Mouse (Mus musculus) lung, embryonic 14.5 days (tissue): ENCODE measurements around the gene Insl3. TPM values are rescaled to one million over a fixed set of nuclear protein-coding genes. Genes with fewer than 3 reads are reported as not detected.
"Not testable (repeated sequence)": the region's sequence is repeated elsewhere in the genome, so short reads cannot be mapped to it uniquely, and the experiment has no call there.

Experiments
- ATAC-seq: fragments of 200-750 bp; cut with Nextera tagmentation; 2 replicates; pipeline ENCODE4 v1.8.0; 2017; ENCODE audit warnings: mild to moderate bottlenecking, moderate TSS enrichment, moderate library complexity; ENCODE audit not compliant: insufficient read depth
- DNase-seq: peaks from one replicate; pipeline ENCODE4 v3.0.0-alpha.2; 2015
- H3K27ac ChIP-seq: fragments of 300-500 bp; sonication (generic); 2 replicates; pipeline ENCODE4 v1.5.1; 2014; ENCODE audit warnings: low read depth, mild to moderate bottlenecking, moderate library complexity
- H3K27me3 ChIP-seq: fragments of 300-500 bp; sonication (generic); 2 replicates; pipeline ENCODE4 v1.6.1; 2014; ENCODE audit warnings: low read length, control low read depth; ENCODE audit not compliant: insufficient read depth
- H3K36me3 ChIP-seq: fragments of 300-500 bp; sonication (generic); 2 replicates; pipeline ENCODE4 v1.6.1; 2014; ENCODE audit warnings: control low read depth; ENCODE audit not compliant: insufficient read depth
- H3K4me1 ChIP-seq: fragments of 300-500 bp; sonication (generic); 2 replicates; pipeline ENCODE4 v1.6.1; 2014; ENCODE audit warnings: antibody characterized with exemption, control low read depth; ENCODE audit not compliant: insufficient read depth
- H3K4me2 ChIP-seq: fragments of 300-500 bp; sonication (generic); 2 replicates; pipeline ENCODE4 v1.6.1; 2014; ENCODE audit warnings: mild to moderate bottlenecking
- H3K4me3 ChIP-seq: fragments of 300-500 bp; sonication (generic); 2 replicates; pipeline ENCODE4 v1.5.1; 2014; ENCODE audit warnings: low read depth, low read length
- H3K9ac ChIP-seq: fragments of 300-500 bp; sonication (generic); 2 replicates; pipeline ENCODE4 v1.6.1; 2014
- H3K9me3 ChIP-seq: fragments of 300-500 bp; sonication (generic); 2 replicates; pipeline ENCODE4 v1.6.1; 2016; ENCODE audit warnings: low read depth, low read length, control low read depth
- CTCF ChIP-seq: IDR thresholded peaks from 2 replicates; pipeline ENCODE4 v1.5.1; 2016; ENCODE audit warnings: antibody characterized with exemption, low read depth
- WGBS: fragments of 180-500 bp; shearing (Covaris S2); extraction: QIAGEN DNeasy Blood & Tissue Kit; methylation state at CpG from one replicate; pipeline ENCODE4 v1.1.7; 2014; 5-methylcytosine and 5-hydroxymethylcytosine counted together
- polyA plus RNA-seq: library from polyadenylated mRNA; unstranded; fragments of >200 nt; fragmentation: Nextera tagmentation; extraction: Ambion mirVana; gene quantifications from 2 replicates; pipeline ENCODE4 v1.2.1, GENCODE M21; 2014

Insl3 gene
- polyA plus RNA-seq, 1 experiment from 2014 or later = 1.0 TPM

DNA sequence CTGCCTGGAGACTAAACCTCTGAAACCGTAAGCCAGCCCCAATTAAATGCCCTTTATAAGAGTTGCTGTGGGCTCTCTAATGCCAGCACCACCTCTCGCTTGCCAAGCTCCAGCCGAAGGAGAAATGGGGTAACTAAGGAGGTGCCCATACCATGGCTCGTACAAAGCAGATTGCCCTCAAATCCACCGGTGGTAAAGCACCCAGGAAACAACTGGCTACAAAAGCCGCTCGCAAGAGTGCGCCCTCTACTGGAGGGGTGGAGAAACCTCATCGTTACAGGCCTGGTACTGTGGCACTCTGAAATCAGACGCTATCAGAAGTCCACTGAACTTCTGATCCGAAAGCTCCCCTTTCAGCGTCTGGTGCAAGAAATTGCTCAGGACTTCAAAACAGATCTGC lies 6.4 kb downstream of the Insl3 start:
- H3K9me3 ChIP-seq, DNase-seq, H3K4me3 ChIP-seq, H3K36me3 ChIP-seq, H3K27ac ChIP-seq, H3K4me2 ChIP-seq, H3K4me1 ChIP-seq, ATAC-seq, H3K9ac ChIP-seq: not testable (repeated sequence)
- peaks cover 74% of the 10 kb centered on the region for H3K27me3 ChIP-seq
- TF ChIP-seq CTCF = peak; percentile 38
- 64% methylated on average over 12 of the region's 12 CpGs for WGBS

DNA sequence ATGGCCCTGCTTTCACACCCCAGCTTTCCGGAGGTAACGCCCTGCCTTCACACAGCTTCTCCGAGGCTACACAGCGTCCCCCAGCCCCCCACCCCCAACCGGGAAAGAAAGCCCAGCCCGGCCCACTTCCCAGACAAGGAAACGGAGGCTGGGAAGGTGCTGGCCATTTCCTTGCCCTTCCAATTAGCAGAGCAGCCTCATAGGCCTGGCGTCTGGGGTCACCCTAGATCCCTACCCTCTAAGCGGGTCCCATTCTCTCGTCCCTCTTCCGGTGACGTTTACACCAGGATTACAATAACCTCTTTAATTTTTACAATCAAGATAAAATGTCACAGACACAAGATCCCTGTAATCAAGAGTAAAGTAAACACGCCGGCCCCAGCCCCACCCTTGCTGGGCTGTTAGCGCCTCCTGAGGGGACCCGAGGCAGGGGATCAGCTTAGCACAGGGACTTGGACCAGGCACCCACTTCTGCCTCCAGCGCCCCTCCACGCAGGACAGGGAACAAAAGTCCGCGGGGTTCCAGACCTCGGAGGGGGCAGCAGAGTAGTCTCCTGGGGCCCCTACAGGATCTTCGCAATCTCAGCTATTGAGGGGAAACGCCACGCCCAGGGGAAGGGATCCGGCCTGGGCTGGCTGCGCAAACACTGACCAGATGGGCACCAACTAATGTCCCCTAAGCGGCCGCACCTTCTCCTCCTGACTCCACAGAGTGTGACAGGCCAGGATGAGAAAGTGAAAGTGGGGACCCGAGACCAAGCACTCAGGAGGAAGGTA lies 11.7 kb downstream of the Insl3 start:
- Histone ChIP-seq H3K4me2 (peak overlapping the region; percentile 53), H3K36me3 (no peaks in the 10 kb centered on the region), H3K4me3 (peak overlapping the region; percentile 21), H3K27ac (no peak overlapping the region), H3K9me3 (no peaks in the 10 kb centered on the region), H3K9ac (peak overlapping the region; percentile 20; the same call in 1 of the 2 replicates), H3K27me3 (peaks cover 53% of the 10 kb centered on the region), H3K4me1 (no peaks in the 10 kb centered on the region)
- ATAC-seq (no peak), DNase-seq (no peak)
- TF ChIP-seq CTCF = no peak; the same call in 1 of the 2 replicates
- 5% methylated on average over 29 of the region's 29 CpGs for whole genome bisulfite sequencing

DNA sequence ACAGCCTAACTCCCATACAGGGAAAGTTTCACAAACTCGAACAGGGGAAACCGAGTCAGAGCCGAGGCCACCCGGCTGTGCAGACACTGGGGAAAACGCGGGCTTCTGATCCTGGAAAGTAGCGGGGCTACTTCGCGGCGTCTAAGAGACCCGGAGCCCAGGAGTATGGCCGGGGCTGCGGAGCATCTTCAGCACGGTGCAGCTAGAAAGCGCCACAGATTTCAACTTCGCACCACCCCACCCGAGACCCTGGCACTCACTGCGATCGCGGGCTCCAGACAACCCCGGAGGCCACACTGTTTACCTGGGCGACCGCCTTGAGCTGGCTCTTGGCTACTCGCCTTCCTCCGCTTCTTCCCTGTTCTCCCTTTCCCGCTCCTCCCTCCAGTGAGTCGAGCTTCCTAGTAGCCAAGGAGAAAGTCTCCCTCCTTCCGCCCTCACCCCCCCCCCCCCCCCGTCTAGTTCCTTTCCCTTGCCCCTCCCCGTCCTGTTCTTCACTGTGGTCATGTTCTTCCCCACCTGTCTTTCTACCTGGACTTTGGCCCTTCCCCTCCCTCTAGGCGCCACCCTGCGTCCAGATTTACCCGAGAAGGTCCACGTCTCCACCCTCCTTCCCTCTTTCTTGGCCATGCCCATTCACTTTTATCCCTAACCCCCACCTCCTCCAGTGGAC lies 12.5 kb downstream of the Insl3 start, which contains the start of gene B3gnt3:
Gene B3gnt3, minus strand, starts transcription at position 376 of the 673 bp plus-strand sequence.
- WGBS = 17% methylated on average over 32 of the region's 34 CpGs
- peaks cover 52% of the 10 kb centered on the region for H3K27me3 ChIP-seq
- DNase-seq (no peak), ATAC-seq (0 out of 2 replicates have a peak, but pooled peaks have one; percentile 8)
- H3K36me3 ChIP-seq = no peaks in the 10 kb centered on the region
- H3K9me3 ChIP-seq = no peaks in the 10 kb centered on the region
- H3K4me2 ChIP-seq = peak within 1 kb of the TSS; percentile 53
- TF ChIP-seq CTCF = no peak
- peak within 1 kb of the TSS; percentile 20; the same call in 1 of the 2 replicates for H3K9ac ChIP-seq
- H3K4me3 ChIP-seq = peak within 1 kb of the TSS; percentile 21
- no peaks in the 10 kb centered on the region for H3K4me1 ChIP-seq
- H3K27ac ChIP-seq = no peak within 1 kb of the TSS

DNA sequence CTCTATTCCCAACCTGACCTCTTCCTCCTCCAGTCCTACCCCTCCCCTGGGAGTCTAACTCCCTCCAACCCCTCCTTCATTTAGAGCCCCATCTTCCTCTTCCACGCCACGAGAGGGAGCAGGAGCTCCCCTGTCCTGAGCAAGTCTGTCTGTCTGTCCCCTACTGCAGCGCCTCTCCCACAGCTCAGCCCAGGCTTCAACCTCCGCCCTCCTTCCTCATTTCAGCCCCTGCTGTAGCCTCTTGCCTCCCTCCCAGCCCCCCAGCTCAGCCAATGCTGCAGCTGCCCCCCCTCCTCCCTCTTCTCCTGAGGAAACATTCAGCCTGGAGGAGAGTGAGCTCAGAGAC lies 13.0 kb downstream of the Insl3 start:
- ATAC-seq (no peak), DNase-seq (no peak)
- WGBS = 23% methylated on average over 4 of the region's 4 CpGs
- H3K4me2 ChIP-seq = no peak overlapping the region
- TF ChIP-seq CTCF = peak; percentile 25; the same call in 1 of the 2 replicates
- no peak overlapping the region for H3K9ac ChIP-seq
- no peaks in the 10 kb centered on the region for H3K9me3 ChIP-seq
- H3K4me3 ChIP-seq = no peak overlapping the region
- H3K27me3 ChIP-seq = peaks cover 52% of the 10 kb centered on the region
- no peaks in the 10 kb centered on the region for H3K4me1 ChIP-seq
- no peaks in the 10 kb centered on the region for H3K36me3 ChIP-seq
- H3K27ac ChIP-seq = no peak overlapping the region

DNA sequence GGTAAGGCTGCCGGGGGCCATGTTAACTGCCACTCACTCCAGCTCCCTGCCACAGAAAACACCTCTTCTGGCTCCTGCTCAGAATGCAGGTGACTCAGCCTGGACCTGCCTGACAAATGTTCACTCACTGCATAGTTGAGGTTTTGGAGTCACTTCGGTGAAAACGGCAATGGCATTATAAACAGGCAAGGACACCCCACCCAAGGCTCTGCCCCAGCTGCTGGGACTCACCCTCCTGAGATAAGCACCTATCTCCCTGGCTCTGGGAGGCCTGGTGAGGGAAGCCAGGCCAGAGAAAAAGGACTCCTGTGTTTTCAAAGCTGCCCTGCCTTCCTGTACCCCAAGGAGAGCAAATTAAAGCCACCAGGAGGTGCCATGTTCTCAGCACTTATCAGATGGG lies 13.9 kb downstream of the Insl3 start:
- no peak for TF ChIP-seq CTCF
- H3K27me3 ChIP-seq = peaks cover 52% of the 10 kb centered on the region
- DNase-seq (no peak), ATAC-seq (no peak; the same call in 1 of the 2 replicates)
- no peak overlapping the region for H3K27ac ChIP-seq
- 79% methylated on average over 3 of the region's 3 CpGs for WGBS
- H3K4me2 ChIP-seq = no peak overlapping the region
- no peaks in the 10 kb centered on the region for H3K4me1 ChIP-seq
- no peaks in the 10 kb centered on the region for H3K36me3 ChIP-seq
- no peak overlapping the region for H3K4me3 ChIP-seq
- no peaks in the 10 kb centered on the region for H3K9me3 ChIP-seq
- no peak overlapping the region for H3K9ac ChIP-seq

- H3K4me3 ChIP-seq, H3K27ac ChIP-seq, DNase-seq, ATAC-seq, H3K4me2 ChIP-seq, H3K9ac ChIP-seq, H3K36me3 ChIP-seq, H3K9me3 ChIP-seq, H3K4me1 ChIP-seq: not testable (repeated sequence)
- peaks cover 49% of the 10 kb centered on the region for H3K27me3 ChIP-seq
Measured at GRCm38 (mm10) chr8:71703400-71703799, 14.4 kb downstream of the Insl3 start.

DNA sequence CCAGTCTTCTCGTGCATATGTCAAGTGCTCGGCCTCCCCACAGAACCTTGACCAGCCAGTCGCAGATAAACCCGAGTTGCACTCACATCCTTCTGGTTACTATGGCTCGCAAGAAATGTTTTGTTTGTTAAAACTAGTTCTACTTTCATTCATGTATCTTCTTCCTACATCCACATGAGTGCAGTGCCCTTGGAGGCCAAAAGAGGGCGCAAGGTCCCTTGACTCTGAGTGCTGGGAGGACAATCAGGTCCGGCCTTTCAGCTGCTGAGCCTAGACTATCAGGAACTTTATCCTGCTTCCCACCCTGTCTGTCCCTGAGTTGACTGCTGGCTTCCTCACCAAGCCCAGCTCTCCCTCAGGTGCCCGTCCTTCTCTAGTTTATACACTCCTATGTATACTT lies 18.9 kb downstream of the Insl3 start:
- WGBS = 34% methylated on average over 8 of the region's 8 CpGs
- Histone ChIP-seq H3K9ac (no peak overlapping the region), H3K4me3 (no peak overlapping the region), H3K27me3 (peaks cover 18% of the 10 kb centered on the region), H3K27ac (no peak overlapping the region), H3K9me3 (no peaks in the 10 kb centered on the region), H3K4me1 (no peaks in the 10 kb centered on the region), H3K36me3 (no peaks in the 10 kb centered on the region), H3K4me2 (no peak overlapping the region)
- DNase-seq (peak; percentile 76), ATAC-seq (no peak)
- peak; percentile 73 for TF ChIP-seq CTCF
